ENCODE assay signal across 8 mouse cellular contexts in the genomic region with DNA sequence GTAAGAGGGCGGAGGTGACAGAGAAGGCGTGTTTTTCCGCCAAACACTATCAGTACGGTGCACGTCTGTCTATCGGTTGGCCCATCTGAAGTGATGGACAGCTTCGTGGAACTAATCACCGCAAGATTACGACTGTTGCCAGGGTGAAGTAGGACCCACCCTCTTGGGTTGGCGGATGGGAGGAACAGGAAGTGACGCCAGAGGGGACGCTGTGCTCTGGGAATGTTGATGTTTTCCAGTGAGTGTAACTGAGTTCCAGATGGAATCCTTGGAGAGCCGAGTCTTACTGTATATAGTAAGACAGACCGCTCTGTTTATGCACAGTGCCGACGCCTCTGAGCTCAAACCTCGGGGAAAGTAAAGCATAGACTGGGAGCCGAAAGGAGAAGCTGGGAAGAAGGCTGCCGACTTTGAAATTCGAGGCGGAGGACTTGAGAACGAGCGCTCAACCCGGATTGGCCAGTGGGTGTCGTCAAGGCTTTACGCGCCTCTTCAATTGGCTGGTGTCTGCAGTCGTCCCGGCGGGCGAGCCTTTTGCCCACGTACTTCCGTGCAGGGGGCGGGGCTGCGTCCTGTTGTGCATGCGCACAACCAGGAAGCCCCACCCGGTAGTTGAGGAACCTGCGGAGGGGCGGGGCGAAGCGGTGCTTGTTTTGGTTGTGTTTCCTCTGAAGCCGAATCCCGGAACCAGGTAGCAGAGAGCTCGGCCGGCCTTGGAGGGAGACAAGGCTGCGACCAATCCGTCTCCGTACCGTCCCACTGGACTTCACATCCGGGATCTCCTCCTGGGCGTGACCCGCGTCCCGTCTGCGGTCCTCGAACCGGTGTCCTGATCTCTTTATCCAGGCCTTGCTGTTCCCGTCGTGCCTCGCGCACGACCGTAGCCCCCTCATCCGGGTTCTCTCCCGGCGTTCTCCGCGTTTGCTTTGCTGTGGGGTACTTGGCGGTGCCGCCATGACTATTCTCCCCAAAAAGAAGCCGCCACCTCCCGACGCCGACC. TPM values are rescaled to one million over a fixed set of nuclear protein-coding genes. Genes with fewer than 3 reads are reported as not detected.
DNase-seq lines count a peak whose midpoint lies in the region; ATAC-seq and TF ChIP-seq lines count a peak whose summit lies in the region.

A gene (plus strand): TSS at position 202 of the 1,000 bp plus-strand sequence.

- no peaks in the 10 kb centered on the region for H3K36me3 ChIP-seq in kidney, embryonic 14.5 days (ENCODE audit: control insufficient read depth, insufficient read depth, low read length)
- H3K36me3 ChIP-seq in limb, embryonic 15.5 days, result no peaks in the 10 kb centered on the region

- no peaks in the 10 kb centered on the region for H3K9me3 ChIP-seq in kidney, embryonic 14.5 days (ENCODE audit: control insufficient read depth, low read length)
- no peaks in the 10 kb centered on the region for H3K9me3 ChIP-seq in limb, embryonic 15.5 days

- no peak for TF ChIP-seq POLR2A in bone marrow macrophage, adult 2 months (IDR thresholded peaks at IDR 0.05; ENCODE audit: borderline replicate concordance, low read depth, low read length)
- peak; percentile 50 for TF ChIP-seq POLR2A in embryonic fibroblast, embryonic 13.5 days (IDR thresholded peaks at IDR 0.05; ENCODE audit: low read depth, low read length)

- no peaks in the 10 kb centered on the region for H3K27me3 ChIP-seq in kidney, embryonic 14.5 days (ENCODE audit: control insufficient read depth, insufficient read depth, low read length)
- H3K27me3 ChIP-seq in limb, embryonic 15.5 days, result no peaks in the 10 kb centered on the region

- peak; percentile 95 for DNase-seq in A20 (ENCODE audit: low read depth, low spot score)
- DNase-seq in heart, adult 9 months (ENCODE audit: low spot score in 2 of 2), result peak; percentile 94 to 95
- DNase-seq in monocyte, adult 2 months (ENCODE audit: low read depth in 1 of 2, low spot score in 2 of 2), result peak; percentile 90 to 92
- DNase-seq in spleen, postnatal 36 days (ENCODE audit: low spot score in 2 of 2), result peak; percentile 96

- peak within 1 kb of the TSS; percentile 95 for H3K4me3 ChIP-seq in bone marrow macrophage, adult 2 months (ENCODE audit: insufficient read depth, low read length)
- H3K4me3 ChIP-seq in embryonic fibroblast, embryonic 13.5 days (ENCODE audit: insufficient read depth, low read length), result peak within 1 kb of the TSS; percentile 84
- H3K4me3 ChIP-seq in kidney, embryonic 14.5 days (ENCODE audit: low read length), result peak within 1 kb of the TSS; percentile 72
- peak within 1 kb of the TSS; percentile 68 for H3K4me3 ChIP-seq in limb, embryonic 15.5 days

- peak within 1 kb of the TSS; percentile 92 for H3K27ac ChIP-seq in bone marrow macrophage, adult 2 months (ENCODE audit: insufficient read depth, low read depth, low read length)
- peak within 1 kb of the TSS; percentile 72 for H3K27ac ChIP-seq in embryonic fibroblast, embryonic 13.5 days (ENCODE audit: insufficient read depth, low read length)
- peak within 1 kb of the TSS; percentile 92 for H3K27ac ChIP-seq in kidney, embryonic 14.5 days (ENCODE audit: low read depth, low read length)
- peak within 1 kb of the TSS; percentile 94 for H3K27ac ChIP-seq in limb, embryonic 15.5 days

- no peak for TF ChIP-seq CTCF in bone marrow macrophage, adult 2 months (IDR thresholded peaks at IDR 0.05; ENCODE audit: low read depth, low read length)
- no peak for TF ChIP-seq CTCF in embryonic fibroblast, embryonic 13.5 days (IDR thresholded peaks at IDR 0.05; ENCODE audit: borderline replicate concordance, insufficient read depth, low read length)

- H3K9ac ChIP-seq in kidney, embryonic 14.5 days (ENCODE audit: low read depth, low read length), result peak within 1 kb of the TSS; percentile 81
- H3K9ac ChIP-seq in limb, embryonic 15.5 days, result peak within 1 kb of the TSS; percentile 67

- 37% methylated on average over 65 of the region's 74 CpGs for WGBS in kidney, embryonic 14.5 days
- WGBS in limb, embryonic 15.5 days, result 19% methylated on average over 74 of the region's 74 CpGs

- peaks cover 20% of the 10 kb centered on the region for H3K4me1 ChIP-seq in bone marrow macrophage, adult 2 months (ENCODE audit: control insufficient read depth, insufficient read depth, low read length)
- H3K4me1 ChIP-seq in embryonic fibroblast, embryonic 13.5 days (ENCODE audit: control insufficient read depth, insufficient read depth, low read length), result no peaks in the 10 kb centered on the region; the same call in 1 of the 2 replicates
- H3K4me1 ChIP-seq in kidney, embryonic 14.5 days (ENCODE audit: control insufficient read depth, insufficient read depth, low read length), result no peaks in the 10 kb centered on the region
- H3K4me1 ChIP-seq in limb, embryonic 15.5 days, result no peaks in the 10 kb centered on the region

- H3K4me2 ChIP-seq in kidney, embryonic 14.5 days (replicated peaks; ENCODE audit: low read depth, low read length), result peak within 1 kb of the TSS; percentile 64
- peak within 1 kb of the TSS; percentile 56 for H3K4me2 ChIP-seq in limb, embryonic 15.5 days

- peak; percentile 99 for ATAC-seq in kidney, embryonic 14.5 days (ENCODE audit: low FRiP score, low TSS enrichment)
- peak; percentile 97 for ATAC-seq in limb, embryonic 15.5 days (ENCODE audit: insufficient number of reproducible peaks, low FRiP score, low TSS enrichment, low read depth)

RNA-seq across cellular contexts. Expression of the gene that starts here (rescaled TPM):
- polyA plus RNA-seq in bone marrow macrophage, adult 2 months (2012; ENCODE audit: insufficient read depth, insufficient read length, missing spikeins), result 113 and 115 TPM in 2 replicates
- polyA plus RNA-seq in embryonic fibroblast, embryonic 13.5 days (2011; ENCODE audit: insufficient read length, low read depth, missing spikeins), result 57.5 and 65.0 TPM in 2 replicates
- polyA plus RNA-seq in kidney, embryonic 14.5 days (2014; fragmentation: Nextera tagmentation; extraction: Ambion mirVana), result 29.6 and 29.8 TPM in 2 replicates
- polyA plus RNA-seq in limb, embryonic 15.5 days (2015; fragmentation: Nextera tagmentation; extraction: Ambion mirVana), result 35.9 and 43.7 TPM in 2 replicates

Comparison
In these comparisons a context has a peak if more than half of its experiments do, and no peak if none do; other contexts are left out.
1. Peak in every context shown above with its lines: DNase-seq, ATAC-seq, H3K4me3 ChIP-seq and H3K27ac ChIP-seq.